Mouse (Mus musculus) mouse trophoblast stem cell (cell line): ENCODE data around the gene Pdzd9.

Source experiments
- in situ Hi-C, 2 experiments: fragments of 300-500 bp; cut with MseI, MboI; formaldehyde crosslinking; loops; 2 replicates in 1 of 2; 3 replicates in 1 of 2; pipeline ENCODE4 v1.15.1; 2025

The Pdzd9 gene

DNA sequence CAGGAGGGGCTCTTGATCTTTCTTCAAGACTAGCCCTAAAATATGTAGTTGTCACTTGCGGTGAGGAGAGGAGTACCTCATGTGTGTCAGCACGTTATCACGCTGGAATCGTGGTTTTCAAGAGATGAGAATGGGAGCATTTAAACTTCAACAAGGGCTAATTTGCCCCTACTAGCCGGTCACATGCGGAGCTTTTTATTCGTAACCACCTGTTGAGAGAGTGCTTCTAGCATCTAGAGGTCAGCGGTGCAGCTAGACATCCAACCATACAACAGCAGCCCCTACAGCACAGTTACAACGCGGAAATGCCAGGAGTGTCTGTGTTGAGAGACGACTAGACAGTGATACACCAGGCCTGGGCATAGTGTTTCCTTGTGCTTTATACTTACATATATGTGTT, 34.3 kb downstream of the Pdzd9 start:
- in situ Hi-C loops = loop anchor here in 1 of 2 experiments (25.0 kb wide), 1 partner anchor 524 kb away; the partner anchor contains the start of gene Tmem159

- in situ Hi-C loops = loop anchor here in 1 of 2 experiments (25.0 kb wide), 1 partner anchor 523 kb away; the partner anchor contains the start of gene Tmem159
These were observed 34.8 kb downstream of the Pdzd9 start for GRCm38 (mm10) chr7:120635362-120635781.

- in situ Hi-C loops = loop anchor here in 1 of 2 experiments (25.0 kb wide), 1 partner anchor 523 kb away; the partner anchor contains the start of gene Tmem159
These were observed 35.3 kb downstream of the Pdzd9 start, which contains the start of gene Uqcrc2 for GRCm38 (mm10) chr7:120634711-120635361. Gene Uqcrc2 (plus strand): TSS chr7:120635176.

GRCm38 (mm10) chr7:120634301-120634700, 35.8 kb downstream of the Pdzd9 start:
- in situ Hi-C loops = loop anchor here in 1 of 2 experiments (25.0 kb wide), 1 partner anchor 522 kb away; the partner anchor contains the start of gene Tmem159

DNA sequence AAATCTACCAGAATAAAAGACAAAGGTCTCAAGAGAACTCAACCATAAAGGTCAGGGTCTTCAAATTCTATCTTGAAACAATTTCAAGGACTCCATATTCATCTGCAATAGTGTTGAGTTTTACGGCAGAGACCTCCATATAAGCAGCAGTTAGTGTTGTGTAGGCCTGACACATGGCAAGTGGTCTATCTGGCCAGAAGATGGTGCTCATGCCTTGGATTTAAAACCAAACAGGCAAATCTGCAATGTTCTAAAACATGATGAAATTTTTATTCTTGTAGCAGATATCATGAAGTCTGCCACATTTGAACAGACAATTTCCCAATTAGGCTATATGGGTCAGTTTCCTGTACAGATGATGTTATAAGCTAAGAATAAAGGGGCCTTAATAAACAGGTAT, 37.6 kb downstream of the Pdzd9 start:
- in situ Hi-C loops = loop anchor here in 1 of 2 experiments (25.0 kb wide), 1 partner anchor 520 kb away; the partner anchor contains the start of gene Tmem159

- in situ Hi-C loops = no loop called here
These were observed 49.3 kb downstream of the Pdzd9 start for GRCm38 (mm10) chr7:120620841-120621240.

GRCm38 (mm10) chr7:120620075-120620771, 49.9 kb downstream of the Pdzd9 start:
- in situ Hi-C loops = no loop called here
